Mouse (Mus musculus) heart, embryonic 10.5 days (tissue): ENCODE measurements around the gene Hoxa5. TPM values are rescaled to one million over a fixed set of nuclear protein-coding genes. Genes with fewer than 3 reads are reported as not detected.

Experiments used
- DNase-seq: peaks from one replicate; pipeline ENCODE4 v3.0.0-alpha.2; 2017; ENCODE audit warnings: low spot score
- H3K27ac ChIP-seq: fragments of 300-500 bp; sonication (generic); 2 replicates; pipeline ENCODE4 v1.5.1; 2016; ENCODE audit warnings: mild to moderate bottlenecking
- H3K27me3 ChIP-seq: fragments of 300-500 bp; sonication (generic); 2 replicates; pipeline ENCODE4 v1.6.1; 2016; ENCODE audit warnings: mild to moderate bottlenecking; ENCODE audit not compliant: poor library complexity, insufficient read depth, severe bottlenecking
- H3K36me3 ChIP-seq: fragments of 300-500 bp; sonication (generic); 2 replicates; pipeline ENCODE4 v1.6.1; 2016; ENCODE audit warnings: mild to moderate bottlenecking, moderate library complexity
- H3K4me1 ChIP-seq: fragments of 300-500 bp; sonication (generic); 2 replicates; pipeline ENCODE4 v1.6.1; 2016; ENCODE audit warnings: mild to moderate bottlenecking
- H3K4me3 ChIP-seq: fragments of 300-500 bp; sonication (generic); 2 replicates; pipeline ENCODE4 v1.5.1; 2016; ENCODE audit warnings: mild to moderate bottlenecking, moderate library complexity
- H3K9me3 ChIP-seq: fragments of 300-500 bp; sonication (generic); 2 replicates; pipeline ENCODE4 v1.6.1; 2016; ENCODE audit warnings: mild to moderate bottlenecking, moderate library complexity
- WGBS: fragments of 180-500 bp; shearing (Covaris S2); methylation state at CpG from one replicate; pipeline ENCODE4 v1.1.7; 2016; 5-methylcytosine and 5-hydroxymethylcytosine counted together
- polyA plus RNA-seq: library from polyadenylated mRNA; unstranded; fragments of >200 nt; fragmentation: Nextera tagmentation; extraction: Ambion mirVana; gene quantifications from 2 replicates; pipeline ENCODE4 v1.2.1, GENCODE M21; 2016

Gene Hoxa5
- polyA plus RNA-seq, 1 experiment from 2014 or later: 6.0 TPM

DNA sequence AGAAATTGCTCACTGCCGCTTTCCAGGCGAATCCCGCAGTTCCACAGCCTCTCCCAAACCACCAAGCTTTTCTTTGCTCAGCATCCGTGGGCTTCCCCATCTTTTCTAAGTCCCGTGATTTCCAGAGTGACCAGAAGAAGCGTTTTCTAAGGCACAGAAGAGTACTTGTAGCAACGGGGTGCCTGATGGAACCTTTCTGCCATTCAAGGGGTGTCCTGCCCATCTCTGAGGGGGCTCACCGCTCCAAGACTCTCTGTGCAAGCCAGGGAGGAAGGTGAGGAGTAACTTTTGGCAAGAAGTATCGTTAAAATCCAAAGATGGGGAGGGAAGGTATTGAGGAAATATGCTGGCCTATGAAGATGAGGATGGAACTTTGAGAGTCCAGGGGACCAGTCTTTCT is 26.6 kb downstream of the Hoxa5 start:
- 2% methylated on average over 9 of the region's 9 CpGs for WGBS
- peak overlapping the region; percentile 62 for H3K4me3 ChIP-seq
- DNase-seq: peak; percentile 72
- H3K36me3 ChIP-seq: no peaks in the 10 kb centered on the region
- peak overlapping the region; percentile 87 for H3K27ac ChIP-seq
- peaks cover 100% of the 10 kb centered on the region for H3K27me3 ChIP-seq
- H3K4me1 ChIP-seq: peaks cover 14% of the 10 kb centered on the region
- no peaks in the 10 kb centered on the region for H3K9me3 ChIP-seq

GRCm38 (mm10) chr6:52177061-52177735 is 27.2 kb downstream of the Hoxa5 start, which contains the start of gene 5730596B20Rik:
Gene 5730596B20Rik (plus strand): TSS chr6:52177498.
- Histone ChIP-seq H3K27ac (peak within 1 kb of the TSS; percentile 87), H3K36me3 (no peaks in the 10 kb centered on the region), H3K27me3 (peaks cover 100% of the 10 kb centered on the region), H3K4me1 (peaks cover 20% of the 10 kb centered on the region), H3K9me3 (no peaks in the 10 kb centered on the region), H3K4me3 (peak within 1 kb of the TSS; percentile 62)
- peak; percentile 75 for DNase-seq
- WGBS: under 1% methylated on average over 36 of the region's 36 CpGs

DNA sequence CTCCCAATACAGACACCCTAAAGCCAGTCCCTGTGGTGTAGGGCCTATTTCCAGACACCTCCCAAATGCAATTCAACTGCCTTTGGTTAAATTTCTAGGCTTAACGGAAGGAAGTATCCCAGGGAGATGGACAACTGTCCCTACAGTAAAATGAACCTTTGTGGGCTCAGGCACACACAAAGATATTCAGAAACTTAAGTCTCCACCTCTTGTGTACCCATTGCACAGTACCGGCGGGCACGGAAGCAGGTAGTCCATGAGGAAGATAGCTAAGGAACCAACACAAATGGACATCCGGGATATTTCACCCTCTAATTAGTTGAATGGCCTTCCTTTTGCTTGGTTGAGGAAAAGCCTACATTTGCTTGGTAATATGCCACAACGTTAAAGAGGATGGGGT is 28.0 kb downstream of the Hoxa5 start:
- no peak for DNase-seq
- Histone ChIP-seq H3K4me3 (peak overlapping the region; percentile 62), H3K36me3 (no peaks in the 10 kb centered on the region), H3K9me3 (no peaks in the 10 kb centered on the region), H3K4me1 (peaks cover 28% of the 10 kb centered on the region), H3K27ac (peak overlapping the region; percentile 87), H3K27me3 (peaks cover 100% of the 10 kb centered on the region)
- WGBS: 1% methylated on average over 6 of the region's 6 CpGs

DNA sequence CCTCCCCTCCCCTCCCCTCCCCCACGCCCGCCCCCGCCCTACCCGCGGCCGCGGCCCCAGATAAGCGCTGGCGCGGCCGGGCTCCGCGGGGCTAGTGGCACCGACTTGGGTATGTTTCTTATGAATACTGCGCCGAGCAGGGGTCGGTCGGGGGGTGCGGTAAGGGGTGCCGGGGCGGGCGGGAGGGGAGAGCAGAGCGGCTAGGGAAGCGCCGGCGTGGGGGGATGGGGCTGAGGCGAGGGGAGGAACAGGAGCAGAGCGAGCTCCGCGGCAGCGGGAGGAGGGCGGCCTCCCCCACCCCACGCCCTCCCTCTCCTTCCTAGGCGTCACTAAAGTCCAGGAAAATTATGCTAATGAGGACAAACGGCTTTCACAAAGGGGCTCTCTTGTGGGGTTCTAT is 28.5 kb downstream of the Hoxa5 start:
- Histone ChIP-seq H3K36me3 (no peaks in the 10 kb centered on the region), H3K27ac (peak overlapping the region; percentile 87), H3K27me3 (peaks cover 100% of the 10 kb centered on the region), H3K9me3 (no peaks in the 10 kb centered on the region), H3K4me1 (peaks cover 34% of the 10 kb centered on the region), H3K4me3 (peak overlapping the region; percentile 62)
- 0% methylated on average over 7 of the region's 35 CpGs for WGBS
- peak; percentile 73 for DNase-seq

GRCm38 (mm10) chr6:52174968-52175751 is 29.2 kb downstream of the Hoxa5 start:
- peak; percentile 78 for DNase-seq
- Histone ChIP-seq H3K4me3 (peak overlapping the region; percentile 62), H3K27ac (peak overlapping the region; percentile 87), H3K36me3 (no peaks in the 10 kb centered on the region), H3K9me3 (no peaks in the 10 kb centered on the region), H3K27me3 (peaks cover 100% of the 10 kb centered on the region), H3K4me1 (peaks cover 41% of the 10 kb centered on the region)
- WGBS: 1% methylated on average over 41 of the region's 41 CpGs

GRCm38 (mm10) chr6:52173648-52174047 is 30.7 kb downstream of the Hoxa5 start:
- Histone ChIP-seq H3K27ac (0 out of 2 replicates have a peak overlapping the region, but pooled peaks have one; percentile 32), H3K4me3 (peak overlapping the region; percentile 62), H3K27me3 (peaks cover 99% of the 10 kb centered on the region), H3K4me1 (peaks cover 49% of the 10 kb centered on the region), H3K9me3 (no peaks in the 10 kb centered on the region), H3K36me3 (no peaks in the 10 kb centered on the region)
- no peak for DNase-seq
- 2% methylated on average over 4 of the region's 4 CpGs for WGBS

- H3K27ac ChIP-seq: peak overlapping the region; percentile 82
- peak; percentile 84 for DNase-seq
- H3K9me3 ChIP-seq: no peaks in the 10 kb centered on the region
- peaks cover 99% of the 10 kb centered on the region for H3K27me3 ChIP-seq
- WGBS: under 1% methylated on average over 35 of the region's 35 CpGs
- H3K36me3 ChIP-seq: no peaks in the 10 kb centered on the region
- H3K4me1 ChIP-seq: peaks cover 50% of the 10 kb centered on the region
- H3K4me3 ChIP-seq: peak overlapping the region; percentile 62
Measured at GRCm38 (mm10) chr6:52172501-52172900, 31.9 kb downstream of the Hoxa5 start.

DNA sequence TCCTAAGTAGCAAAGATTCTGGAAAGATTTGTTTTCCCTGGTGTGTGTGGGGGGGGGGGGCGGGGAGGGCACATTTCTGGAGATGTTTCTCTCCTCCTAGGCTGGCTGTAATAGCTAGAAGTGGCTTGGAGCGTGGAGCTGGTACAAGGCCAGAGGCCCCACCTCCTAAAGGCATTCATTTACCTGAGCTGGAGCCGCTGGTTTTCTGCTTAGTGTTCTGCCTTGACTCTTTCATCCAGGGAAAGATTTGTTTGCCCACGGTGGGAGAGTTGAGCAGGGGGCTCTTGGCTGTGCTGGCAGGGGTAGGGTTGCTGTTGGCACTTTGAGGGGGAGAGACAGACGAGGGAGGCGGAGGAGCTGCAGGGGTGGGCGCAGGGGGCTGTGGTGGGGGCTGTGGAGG is 32.4 kb downstream of the Hoxa5 start:
- WGBS: 9% methylated on average over 7 of the region's 7 CpGs
- peaks cover 47% of the 10 kb centered on the region for H3K4me1 ChIP-seq
- peak overlapping the region; percentile 82 for H3K27ac ChIP-seq
- H3K27me3 ChIP-seq: peaks cover 99% of the 10 kb centered on the region
- H3K4me3 ChIP-seq: peak overlapping the region; percentile 62
- H3K36me3 ChIP-seq: no peaks in the 10 kb centered on the region
- DNase-seq: no peak
- no peaks in the 10 kb centered on the region for H3K9me3 ChIP-seq

DNA sequence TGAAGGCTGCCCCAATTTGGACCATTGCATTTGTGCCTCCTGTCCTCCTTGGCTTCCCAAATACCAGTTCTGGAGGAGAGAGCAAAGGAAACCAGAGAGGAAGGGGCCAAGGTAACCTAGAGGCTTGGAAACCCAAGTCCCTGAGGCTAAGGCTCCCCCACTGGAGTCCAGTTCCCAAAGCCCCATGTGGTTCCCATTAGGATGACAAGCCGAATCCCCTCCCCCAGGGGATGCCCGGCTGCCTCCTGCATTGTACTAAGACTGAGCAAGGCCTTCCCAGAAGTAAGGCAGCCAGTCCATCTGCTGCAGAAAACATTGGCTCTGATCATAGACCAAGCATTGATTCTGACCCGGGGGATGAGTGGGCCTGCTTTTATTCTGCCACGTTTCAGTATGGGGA is 33.1 kb downstream of the Hoxa5 start:
- peaks cover 47% of the 10 kb centered on the region for H3K4me1 ChIP-seq
- H3K4me3 ChIP-seq: no peak overlapping the region
- 8% methylated on average over 4 of the region's 4 CpGs for WGBS
- peak overlapping the region; percentile 82; the same call in 1 of the 2 replicates for H3K27ac ChIP-seq
- DNase-seq: no peak
- H3K27me3 ChIP-seq: peaks cover 99% of the 10 kb centered on the region
- H3K9me3 ChIP-seq: no peaks in the 10 kb centered on the region
- no peaks in the 10 kb centered on the region for H3K36me3 ChIP-seq

GRCm38 (mm10) chr6:52170898-52171223 is 33.5 kb downstream of the Hoxa5 start:
- H3K27me3 ChIP-seq: peaks cover 99% of the 10 kb centered on the region
- H3K9me3 ChIP-seq: no peaks in the 10 kb centered on the region
- 9% methylated on average over 5 of the region's 5 CpGs for WGBS
- DNase-seq: no peak
- peak overlapping the region; percentile 45 for H3K4me3 ChIP-seq
- peaks cover 48% of the 10 kb centered on the region for H3K4me1 ChIP-seq
- H3K36me3 ChIP-seq: no peaks in the 10 kb centered on the region
- H3K27ac ChIP-seq: peak overlapping the region; percentile 82

DNA sequence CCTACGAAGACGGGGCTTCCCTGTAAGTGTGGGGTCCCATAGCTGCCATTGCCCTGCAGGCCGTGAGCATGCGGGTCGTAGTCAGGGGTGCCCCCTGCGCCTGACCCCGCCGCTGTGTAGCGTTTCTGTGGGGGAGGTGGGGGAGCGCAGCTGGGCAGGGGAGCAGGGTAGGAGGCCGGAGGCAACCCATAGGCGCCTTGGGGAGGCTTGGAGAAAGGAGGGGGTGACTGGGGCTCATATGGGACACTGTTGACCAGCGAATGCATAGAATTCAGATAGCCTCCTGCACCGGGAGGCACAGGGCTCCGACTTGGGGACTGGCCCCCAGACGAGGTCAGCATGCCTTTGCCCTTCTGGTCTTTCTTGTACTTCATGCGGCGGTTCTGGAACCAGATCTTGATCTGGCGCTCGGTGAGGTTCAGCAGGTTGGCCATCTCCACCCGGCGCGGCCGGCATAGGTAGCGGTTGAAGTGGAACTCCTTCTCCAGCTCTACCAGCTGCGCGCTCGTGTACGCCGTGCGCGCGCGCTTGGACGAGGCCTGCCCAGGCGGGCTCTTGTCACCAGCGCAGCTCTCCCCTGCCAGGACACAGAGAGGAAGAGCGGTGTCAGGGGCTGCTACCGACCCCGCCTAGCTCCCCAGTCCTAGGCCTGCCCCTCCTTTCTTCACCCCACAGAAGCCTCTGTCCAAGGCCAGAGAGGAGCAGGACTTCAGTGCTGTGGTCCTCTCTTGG is 34.1 kb downstream of the Hoxa5 start:
- Histone ChIP-seq H3K27ac (peak overlapping the region; percentile 82), H3K9me3 (no peaks in the 10 kb centered on the region), H3K27me3 (peaks cover 99% of the 10 kb centered on the region), H3K36me3 (no peaks in the 10 kb centered on the region), H3K4me1 (peaks cover 47% of the 10 kb centered on the region), H3K4me3 (peak overlapping the region; percentile 45)
- DNase-seq: peak; percentile 74
- WGBS: 3% methylated on average over 40 of the region's 40 CpGs

- peak overlapping the region; percentile 82 for H3K27ac ChIP-seq
- DNase-seq: peak; percentile 73
Measured at GRCm38 (mm10) chr6:52169499-52170165, 34.8 kb downstream of the Hoxa5 start.

More at GRCm38 (mm10) chr6:52169499-52170165, 34.8 kb downstream of the Hoxa5 start:
- 8% methylated on average over 16 of the region's 16 CpGs for WGBS
- H3K36me3 ChIP-seq: no peaks in the 10 kb centered on the region
- H3K27me3 ChIP-seq: peaks cover 99% of the 10 kb centered on the region
- H3K9me3 ChIP-seq: no peaks in the 10 kb centered on the region
- H3K4me1 ChIP-seq: peaks cover 44% of the 10 kb centered on the region
- peak overlapping the region; percentile 45 for H3K4me3 ChIP-seq
